Mouse (Mus musculus) brain, embryonic 14.5 days (tissue): ENCODE results near the gene Vash2. TPM values are rescaled to one million over a fixed set of nuclear protein-coding genes. Genes with fewer than 3 reads are reported as not detected.

Source experiments
- DNase-seq: peaks from one replicate; pipeline ENCODE4 v3.0.0-alpha.2; 2011; ENCODE audit warnings: low read depth
- CTCF ChIP-seq: fragments of 200-500 bp; IDR thresholded peaks from 2 replicates; pipeline ENCODE4 v1.5.1; 2012; ENCODE audit warnings: inconsistent platforms, mild to moderate bottlenecking, moderate library complexity, borderline replicate concordance; ENCODE audit not compliant: insufficient read depth, insufficient read length; ENCODE audit errors: extremely low read depth
- POLR2A ChIP-seq: fragments of 200-500 bp; IDR thresholded peaks from 2 replicates; pipeline ENCODE4 v1.6.1; 2012; ENCODE audit warnings: mild to moderate bottlenecking, inconsistent platforms, borderline replicate concordance; ENCODE audit not compliant: poor library complexity, insufficient read depth, insufficient read length, severe bottlenecking; ENCODE audit errors: extremely low read depth
- polyA plus RNA-seq: library from polyadenylated mRNA; depleted of rRNA; stranded (reverse); fragments of >200 nt; gene quantifications from 2 replicates; pipeline ENCODE4 v1.2.3, GENCODE M21; 2012

Gene Vash2
- polyA plus RNA-seq, 1 experiment, result 66.0 TPM

GRCm38 (mm10) chr1:191000686-191001085, 21.6 kb upstream of the Vash2 start:
- TF ChIP-seq POLR2A (no peak), CTCF (no peak)
- DNase-seq, result peak; percentile 58

- no peak for DNase-seq
- TF ChIP-seq POLR2A (no peak), CTCF (no peak)
Observed at GRCm38 (mm10) chr1:190998027-190998426, 18.9 kb upstream of the Vash2 start.

GRCm38 (mm10) chr1:190996346-190996877, 17.3 kb upstream of the Vash2 start:
- DNase-seq, result no peak
- TF ChIP-seq CTCF (peak; percentile 29; the same call in 1 of the 2 replicates), POLR2A (no peak)

- TF ChIP-seq CTCF (no peak), POLR2A (no peak)
- DNase-seq, result peak; percentile 68
Observed at GRCm38 (mm10) chr1:190995548-190995947, 16.5 kb upstream of the Vash2 start.

GRCm38 (mm10) chr1:190989437-190990082, 10.5 kb upstream of the Vash2 start:
- TF ChIP-seq POLR2A (no peak), CTCF (peak; percentile 20; the same call in 1 of the 2 replicates)
- DNase-seq, result no peak

- TF ChIP-seq POLR2A (no peak), CTCF (no peak)
- no peak for DNase-seq
Observed at GRCm38 (mm10) chr1:190981412-190981811, 2.3 kb upstream of the Vash2 start.

- DNase-seq, result no peak
- TF ChIP-seq CTCF, result no peak
- TF ChIP-seq POLR2A, result no peak
Observed at GRCm38 (mm10) chr1:190980470-190980869, 1.4 kb upstream of the Vash2 start.

GRCm38 (mm10) chr1:190978511-190979073, 504 bp downstream of the Vash2 start:
- DNase-seq, result peak; percentile 70
- TF ChIP-seq POLR2A (no peak; the same call in 1 of the 2 replicates), CTCF (no peak)

GRCm38 (mm10) chr1:190978001-190978400, 1.1 kb downstream of the Vash2 start:
- TF ChIP-seq CTCF (no peak), POLR2A (no peak)
- peak; percentile 72 for DNase-seq

GRCm38 (mm10) chr1:190976887-190977573, 2.1 kb downstream of the Vash2 start:
- peak; percentile 16 for DNase-seq
- no peak for TF ChIP-seq POLR2A

- TF ChIP-seq POLR2A (no peak), CTCF (no peak)
- no peak for DNase-seq
Observed at GRCm38 (mm10) chr1:190974833-190975232, 4.3 kb downstream of the Vash2 start.
